Mouse (Mus musculus): Measurements from ENCODE around the gene Ankdd1b.
A peak's percentile ranks its signal among the peaks of the same experiment; 100 is the strongest.

Gene Ankdd1b

DNA sequence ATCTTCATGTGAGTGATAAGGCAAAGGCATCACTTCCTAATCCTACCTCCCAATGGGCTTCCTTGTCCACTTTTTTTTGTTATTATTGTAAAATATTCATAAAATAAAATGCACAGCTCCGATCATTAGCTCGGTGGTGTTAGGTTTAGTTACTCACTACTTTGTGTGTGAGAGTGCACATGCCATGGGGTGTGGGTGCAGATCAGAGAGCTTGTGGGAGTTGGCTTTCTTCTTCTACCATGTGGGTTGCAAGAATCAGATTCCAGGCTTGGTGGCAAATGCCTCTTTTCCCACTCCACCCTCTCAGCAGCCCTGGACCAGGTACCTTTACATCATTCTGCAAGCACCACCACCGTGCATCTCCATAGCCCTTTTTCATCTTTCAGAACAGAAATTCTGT lies 18.4 kb downstream of the Ankdd1b start:
- no peak for DNase-seq

DNA sequence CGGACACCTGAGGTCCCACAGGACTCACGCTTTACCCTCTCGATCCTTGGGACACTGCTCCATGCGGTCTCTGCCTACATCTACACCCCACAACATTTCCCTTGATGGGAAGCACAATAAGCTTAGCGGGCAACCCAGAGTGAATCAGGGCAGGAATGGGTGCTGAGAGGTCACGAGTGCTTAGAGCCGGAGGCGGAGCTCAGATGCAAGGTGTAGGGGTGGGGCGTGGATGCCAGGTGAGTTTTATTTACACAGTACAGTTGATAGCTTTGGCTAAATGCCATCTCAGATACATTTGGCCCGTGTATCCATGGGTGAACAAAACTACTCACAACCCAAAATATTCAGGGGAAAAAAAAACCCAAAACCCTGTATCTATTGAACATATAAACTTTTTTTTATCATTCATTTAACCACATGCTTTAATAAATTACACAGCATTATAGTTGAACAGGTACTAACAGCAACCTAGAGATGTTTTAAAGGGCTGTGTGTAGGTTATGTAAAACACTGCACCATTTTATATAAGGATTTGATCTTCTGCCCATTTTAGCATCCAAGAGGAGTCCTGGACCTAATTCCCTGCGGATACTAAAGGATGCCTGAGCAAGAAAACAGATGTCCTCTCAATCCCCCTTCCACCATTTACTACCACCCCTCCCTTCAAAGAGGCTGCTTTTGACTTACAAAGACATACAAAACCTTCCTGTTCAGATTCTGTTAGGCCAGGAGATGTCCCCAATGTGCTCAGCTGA lies 19.4 kb downstream of the Ankdd1b start:
- DNase-seq, result no peak

DNA sequence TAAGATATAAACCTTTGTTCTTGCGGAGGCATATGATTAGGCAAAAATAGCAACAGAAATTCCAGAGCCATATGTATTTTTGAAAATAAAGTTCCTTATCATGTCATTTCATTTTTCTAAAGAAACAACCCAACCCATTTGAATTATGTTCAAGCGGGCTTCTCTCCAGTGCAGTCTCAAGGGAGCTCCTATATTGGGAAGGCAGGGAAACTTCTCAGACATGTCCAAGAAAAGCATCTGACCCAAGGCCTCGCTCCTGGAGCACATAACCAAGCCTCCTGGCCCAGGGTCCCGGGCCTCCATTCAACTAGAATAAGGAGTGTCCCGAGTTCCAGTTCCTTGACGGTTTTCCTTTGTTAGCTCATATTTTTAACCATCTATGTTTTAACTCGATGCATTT lies 20.1 kb downstream of the Ankdd1b start:
- no peak for DNase-seq

DNA sequence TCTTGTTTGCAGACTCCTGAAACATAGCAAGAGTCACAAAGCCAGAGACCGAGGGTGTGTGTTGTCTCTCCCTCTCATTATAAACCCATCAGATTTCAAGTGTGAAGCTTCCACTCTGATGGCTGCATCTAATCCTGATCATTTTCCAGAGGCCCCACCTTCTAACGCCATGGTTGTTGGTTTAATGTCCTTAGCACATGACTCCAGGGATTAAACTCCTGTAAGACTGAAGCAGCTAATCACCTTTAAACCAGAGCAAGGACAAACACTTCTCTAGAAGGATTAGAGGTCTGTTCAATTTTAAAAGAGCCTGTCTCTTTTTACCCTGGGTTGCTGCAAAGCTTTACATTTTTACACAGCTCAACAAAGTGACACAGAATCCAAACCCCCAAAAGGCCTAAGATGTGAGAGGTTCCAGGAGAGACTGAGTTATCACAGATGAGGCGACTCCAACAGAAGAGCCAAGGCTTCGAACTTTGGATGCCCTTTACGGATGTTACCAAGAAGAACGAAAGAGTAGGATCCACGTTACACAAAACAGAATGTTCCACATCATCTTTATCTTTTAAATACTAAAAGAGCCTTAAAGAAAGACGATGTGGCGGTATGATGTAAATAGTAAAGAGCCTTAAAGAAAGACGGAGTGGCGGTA lies 20.7 kb downstream of the Ankdd1b start:
- no peak for DNase-seq

DNA sequence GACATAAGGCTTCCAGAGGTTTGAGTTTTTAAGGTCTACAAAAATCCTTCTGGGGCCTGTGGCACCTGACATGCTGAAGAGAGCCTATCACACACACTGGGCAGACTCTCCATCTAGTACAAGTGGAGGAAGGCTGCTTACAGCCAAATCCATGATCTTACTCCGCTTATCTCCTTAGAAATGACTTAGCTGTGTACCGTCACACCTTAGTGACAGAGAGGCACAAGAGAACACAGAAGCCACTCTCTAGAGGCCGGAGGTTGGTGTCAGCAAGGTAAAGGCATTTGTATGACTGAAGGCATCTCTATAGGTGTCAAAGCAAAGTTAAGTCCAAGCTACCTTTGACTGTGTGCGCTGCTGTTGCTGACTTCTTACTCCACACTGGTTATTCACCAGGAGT lies 30.6 kb downstream of the Ankdd1b start:
- no peak for DNase-seq

DNA sequence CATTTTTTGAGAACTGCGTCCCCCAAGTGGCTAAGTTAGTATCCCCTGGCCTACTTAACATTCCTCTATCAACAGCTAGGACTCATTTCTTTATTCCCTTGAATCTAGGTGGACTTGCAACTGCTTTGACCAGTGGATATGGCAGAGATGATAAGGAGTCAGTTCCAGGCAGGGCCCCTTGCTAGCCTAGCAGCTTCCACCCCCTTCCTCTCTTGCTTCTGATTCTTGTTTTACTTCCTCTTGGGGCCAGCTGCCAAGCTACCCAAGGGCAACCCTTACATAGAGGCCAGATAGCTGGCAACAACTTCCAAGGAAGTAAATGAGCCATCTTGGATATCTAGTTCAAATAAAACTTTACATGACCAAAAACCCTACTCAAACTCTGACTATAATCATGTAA lies 34.1 kb downstream of the Ankdd1b start:
- DNase-seq, result no peak

DNA sequence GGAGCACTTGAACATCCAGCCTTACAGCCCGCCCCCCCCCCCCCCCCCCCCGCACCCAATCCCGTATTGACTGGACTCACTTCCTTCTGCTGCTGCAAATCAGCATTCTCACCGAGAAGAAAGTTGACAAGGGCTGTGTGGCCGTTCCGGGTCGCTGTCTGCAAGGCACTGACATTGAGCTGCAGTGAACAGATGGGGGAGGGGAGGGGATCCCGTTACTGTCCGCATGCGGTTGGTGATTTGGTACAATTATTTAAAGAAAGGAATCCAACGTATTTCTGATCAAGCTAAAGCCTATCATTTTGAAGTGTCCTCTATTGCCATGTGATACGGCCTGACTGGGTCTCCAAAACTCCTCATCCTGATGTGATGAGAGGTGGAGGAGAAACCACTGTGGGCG lies 35.2 kb downstream of the Ankdd1b start:
- no peak for DNase-seq

DNA sequence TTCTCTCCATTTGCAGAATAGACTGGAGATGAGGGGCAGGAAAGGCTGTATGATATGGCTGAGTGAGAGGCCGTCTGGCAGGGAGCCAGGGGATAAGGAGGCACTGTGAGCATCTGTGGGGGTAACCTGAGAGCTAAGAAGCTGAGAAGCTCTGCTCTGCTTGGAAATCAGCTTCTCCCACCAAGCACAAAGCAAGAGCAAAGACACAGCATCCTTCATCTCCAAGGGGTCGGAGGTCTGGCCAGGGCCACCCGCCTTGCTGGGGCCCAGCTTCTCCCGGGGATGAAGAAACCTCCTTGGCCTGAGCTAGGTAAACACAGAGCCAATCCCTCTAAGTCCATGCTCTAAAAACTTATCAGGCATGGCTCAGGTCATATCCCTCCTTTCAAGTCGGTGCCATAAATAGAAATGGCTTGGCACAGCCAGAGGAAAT lies 36.1 kb downstream of the Ankdd1b start:
- no peak for DNase-seq

DNA sequence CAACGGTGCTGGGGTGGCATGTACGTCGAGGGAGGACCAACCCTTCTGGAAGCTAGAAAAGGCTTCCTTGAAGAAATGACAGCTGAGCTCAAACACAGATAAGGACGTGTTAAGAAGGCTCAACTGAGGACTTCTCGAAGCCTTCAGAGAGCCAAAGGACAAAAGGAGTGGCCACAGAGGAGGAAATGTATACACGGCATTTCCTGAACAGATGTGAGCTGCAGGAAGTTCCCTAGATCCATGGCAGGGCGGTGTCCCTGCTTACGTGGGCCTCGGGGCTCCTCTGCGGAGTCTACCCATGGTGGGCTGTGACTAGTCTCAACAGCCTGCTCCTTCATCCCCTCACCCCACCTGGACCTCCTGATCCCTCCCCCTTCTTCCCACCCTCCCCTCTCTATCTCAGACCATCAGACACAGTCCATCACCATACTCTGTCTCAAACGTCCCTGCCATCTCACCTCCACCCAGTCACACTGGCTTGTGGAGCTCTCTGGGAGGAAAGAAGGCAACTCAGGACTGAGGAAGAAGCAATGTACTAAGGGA lies 37.3 kb downstream of the Ankdd1b start:
- no peak for DNase-seq

DNA sequence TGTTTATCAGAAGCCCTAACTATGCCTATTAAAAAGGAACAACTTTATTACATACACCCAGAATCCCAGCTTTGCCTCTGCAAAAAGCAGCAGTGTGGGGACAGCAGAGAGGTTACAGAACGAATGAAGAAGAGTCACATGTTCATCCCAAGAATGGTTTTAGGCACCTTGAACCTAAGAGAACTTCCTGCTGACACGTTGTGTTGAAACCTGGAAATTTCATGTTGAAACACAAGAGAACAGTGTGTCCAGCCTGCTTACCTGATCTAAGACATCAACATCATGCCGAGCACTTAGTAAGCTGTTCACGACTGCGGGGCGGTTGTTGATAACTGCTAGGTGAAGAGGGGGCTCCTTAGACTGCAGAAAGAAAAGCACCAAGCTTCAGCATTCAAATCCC lies 38.0 kb downstream of the Ankdd1b start:
- DNase-seq, result no peak

DNA sequence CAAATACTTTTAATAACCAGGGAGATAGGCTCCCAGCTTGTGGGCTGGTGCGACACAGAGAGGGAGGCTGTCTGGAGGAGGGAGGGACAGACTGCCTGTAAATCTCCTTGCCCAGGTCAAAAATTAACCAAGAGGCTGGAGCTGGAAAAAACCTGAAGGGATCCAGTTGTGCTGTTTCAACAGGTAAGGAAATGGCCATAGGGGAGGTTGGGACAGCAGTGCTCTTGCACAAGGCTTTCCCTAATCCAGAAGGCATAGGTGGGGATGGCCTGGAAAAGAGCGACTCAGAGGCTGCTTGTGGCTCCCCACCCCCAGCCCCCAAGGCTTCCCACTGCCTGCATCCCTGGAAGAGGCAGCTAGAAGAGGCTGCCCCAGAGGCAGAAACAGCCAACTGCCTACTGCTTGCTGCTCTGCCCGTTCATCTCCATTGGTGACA lies 38.6 kb downstream of the Ankdd1b start:
- DNase-seq, result no peak

DNA sequence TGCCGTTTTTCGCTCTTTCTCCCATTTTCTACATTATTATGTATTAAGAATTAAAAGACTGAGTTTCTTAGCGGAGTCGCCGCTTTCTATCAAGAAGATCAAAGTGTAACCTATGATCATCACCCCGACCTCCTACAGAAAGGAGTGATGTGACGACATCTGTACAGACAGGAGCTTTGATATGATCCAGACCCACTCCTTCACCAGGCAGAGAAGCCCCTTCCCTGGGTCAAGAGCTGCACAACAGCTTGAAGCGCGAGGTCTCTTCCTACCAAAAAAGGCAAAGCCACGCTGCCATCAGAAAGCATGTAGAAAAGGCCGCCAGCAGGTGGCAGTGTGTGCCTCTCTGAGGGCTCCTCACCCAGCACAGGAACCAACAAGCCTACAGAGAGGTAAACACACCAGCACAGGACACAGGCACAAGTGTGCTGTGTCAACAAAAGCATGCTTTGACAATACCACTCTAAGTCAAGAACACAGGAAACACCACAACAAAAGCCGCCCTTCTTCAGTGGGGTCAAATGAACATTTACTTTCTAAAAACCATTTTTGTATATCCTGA lies 39.3 kb downstream of the Ankdd1b start:
- DNase-seq, result peak; percentile 71

DNA sequence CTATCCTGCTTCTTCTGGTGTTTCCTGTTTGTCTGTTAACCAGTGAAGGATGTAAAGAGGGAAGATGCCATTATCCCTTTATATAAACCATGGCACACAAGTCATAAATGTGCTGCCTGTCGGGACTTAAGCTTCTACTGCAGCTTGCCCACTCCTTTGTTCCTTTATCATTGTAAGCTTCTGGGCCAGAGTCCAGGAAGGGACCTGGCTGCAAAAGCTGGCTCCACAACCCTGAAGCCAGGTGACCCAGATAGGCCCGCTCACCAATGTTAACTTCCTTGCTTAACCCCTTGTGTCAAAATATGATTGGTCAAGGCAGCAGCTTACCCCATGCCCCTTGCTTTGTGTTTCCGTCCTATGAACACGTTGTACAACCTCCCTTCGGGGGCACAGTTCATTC lies 42.5 kb downstream of the Ankdd1b start:
- DNase-seq, result no peak

DNA sequence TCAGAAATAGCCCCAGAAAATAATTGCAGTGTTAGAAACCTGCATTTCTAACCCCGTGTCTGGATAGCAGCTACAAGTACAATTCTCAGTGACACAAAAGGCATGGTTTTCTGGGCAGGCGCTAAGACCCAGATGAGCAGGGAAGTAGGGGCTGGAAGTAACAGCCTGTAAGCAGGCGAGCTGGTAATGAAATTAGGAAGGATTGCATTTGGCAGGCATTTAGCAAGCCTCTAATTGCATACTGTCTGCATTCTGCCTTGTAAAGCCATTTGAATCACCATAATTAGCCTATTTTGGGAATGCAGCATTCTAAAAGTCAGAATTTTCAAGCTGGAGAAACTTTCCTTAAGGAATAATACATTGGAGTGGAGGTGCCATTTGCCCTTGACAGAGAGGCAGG lies 45.0 kb downstream of the Ankdd1b start:
- DNase-seq, result no peak

DNA sequence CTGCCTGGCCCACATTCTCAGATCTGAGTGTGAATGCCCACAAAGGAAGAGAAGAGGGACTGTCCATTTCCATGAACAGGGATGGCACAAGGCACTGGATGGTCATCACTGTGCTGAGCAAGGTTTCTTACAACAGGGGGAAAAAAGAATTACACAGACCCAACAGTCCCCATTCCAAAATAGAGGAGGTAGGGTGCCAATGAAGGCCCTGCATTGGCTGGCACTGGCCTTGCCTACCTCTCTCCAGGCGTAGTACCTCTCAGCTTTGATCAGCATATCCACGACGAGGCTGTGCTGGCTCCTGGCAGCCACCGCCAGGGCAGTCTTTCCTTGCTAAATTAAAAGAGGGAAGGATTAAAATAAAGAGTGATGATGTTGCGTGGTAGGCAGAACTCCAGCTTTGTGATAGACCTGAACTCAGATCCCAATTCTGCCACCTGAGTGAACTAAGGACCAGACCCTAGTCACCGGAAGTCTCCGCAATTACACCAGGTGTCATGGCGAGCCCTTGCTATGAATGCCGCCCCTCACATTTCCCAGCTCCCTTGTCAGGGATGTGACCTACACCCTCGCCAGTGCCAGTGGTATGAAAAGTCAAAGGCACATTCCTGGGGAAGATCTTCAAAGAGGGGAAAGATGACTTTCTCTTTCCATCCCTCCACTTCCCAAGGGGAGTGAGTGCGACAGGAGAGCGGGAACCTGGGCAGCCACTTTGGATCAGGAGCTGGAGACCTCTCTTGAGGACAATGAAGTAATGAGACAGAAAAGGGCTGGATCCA lies 46.3 kb downstream of the Ankdd1b start:
- DNase-seq, result no peak

DNA sequence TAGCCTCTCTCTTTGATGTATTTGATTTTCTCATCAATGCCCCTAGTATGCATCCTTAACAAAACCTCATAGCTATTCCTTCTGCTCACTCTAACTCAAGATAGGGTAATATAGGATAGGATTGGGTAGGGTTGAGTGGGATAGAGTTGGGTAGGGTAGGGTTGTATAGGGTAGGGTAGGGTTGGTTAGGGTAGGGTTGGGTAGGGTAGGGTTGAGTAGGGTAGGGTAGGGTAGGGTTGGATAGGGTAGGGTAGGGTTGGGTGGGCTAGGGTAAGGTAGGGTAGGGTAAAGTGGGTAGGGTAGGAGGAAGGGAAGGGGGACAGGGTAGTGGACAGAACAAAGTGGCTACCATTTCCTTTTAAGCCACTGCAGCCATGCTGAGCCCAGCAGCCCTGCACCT lies 49.8 kb downstream of the Ankdd1b start:
- no peak for DNase-seq

DNA sequence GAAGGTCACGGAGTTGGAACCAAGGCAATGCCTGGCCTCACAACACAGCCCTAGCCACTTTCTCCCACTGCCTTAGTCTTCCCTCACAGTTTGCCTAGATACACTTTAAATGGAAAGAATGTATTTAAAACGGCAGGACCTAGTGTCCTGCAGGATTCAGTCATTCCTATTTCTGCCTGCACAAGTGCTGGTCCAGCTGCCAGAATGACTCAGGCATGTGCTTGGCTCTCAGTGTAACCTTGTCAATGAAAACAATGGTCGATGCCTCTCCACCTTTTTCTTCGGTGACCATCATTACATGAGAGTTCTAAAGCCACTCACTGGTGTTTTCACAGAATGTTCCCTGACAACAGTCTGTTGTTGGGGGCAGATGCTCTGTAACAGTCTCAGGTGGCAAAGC lies 52.5 kb downstream of the Ankdd1b start:
- no peak for DNase-seq

DNA sequence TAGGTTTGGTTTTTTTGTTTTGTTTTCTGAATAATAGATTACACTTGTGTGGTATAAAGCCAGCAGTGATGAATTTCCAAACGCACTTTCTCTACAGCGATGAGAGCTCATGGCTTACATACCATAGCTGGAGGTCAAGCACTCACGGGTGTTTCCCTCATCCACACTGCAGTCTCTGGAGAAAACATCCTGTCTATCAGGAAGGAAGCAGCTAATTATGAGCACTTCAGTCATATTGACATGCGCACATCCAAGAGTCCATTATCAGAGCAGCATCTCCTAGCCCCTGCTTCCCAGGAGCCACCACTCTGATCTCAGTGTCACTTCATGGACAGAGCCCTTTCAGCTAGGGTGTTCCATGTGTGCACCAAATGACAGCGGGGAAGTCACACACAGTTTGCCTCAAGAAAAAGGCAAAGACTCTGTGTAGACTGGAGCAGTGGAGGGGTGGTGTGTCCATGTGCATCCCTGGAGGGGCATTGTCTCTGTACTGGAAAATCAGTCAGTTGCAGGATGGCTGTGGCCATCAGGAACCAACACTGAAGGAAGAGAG lies 53.7 kb downstream of the Ankdd1b start:
- no peak for DNase-seq

DNA sequence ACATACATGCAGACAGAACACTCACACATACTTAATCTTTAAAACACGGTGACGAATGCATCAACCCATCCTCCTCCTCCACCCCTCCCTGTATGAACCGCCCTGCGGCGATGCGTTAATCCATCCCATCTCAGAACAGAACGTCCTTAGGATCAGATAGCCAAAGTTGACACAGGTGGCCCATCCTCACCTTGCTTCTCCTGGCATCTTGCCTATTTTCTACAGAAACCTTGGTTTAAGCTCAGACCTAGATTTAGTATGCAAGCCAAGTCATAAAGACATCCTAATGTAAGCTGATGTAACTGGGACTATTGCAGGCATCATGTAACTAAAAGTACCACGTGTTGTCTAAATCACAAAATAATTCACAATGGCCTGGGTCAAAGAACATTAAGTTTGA lies 54.6 kb downstream of the Ankdd1b start:
- DNase-seq, result no peak

DNA sequence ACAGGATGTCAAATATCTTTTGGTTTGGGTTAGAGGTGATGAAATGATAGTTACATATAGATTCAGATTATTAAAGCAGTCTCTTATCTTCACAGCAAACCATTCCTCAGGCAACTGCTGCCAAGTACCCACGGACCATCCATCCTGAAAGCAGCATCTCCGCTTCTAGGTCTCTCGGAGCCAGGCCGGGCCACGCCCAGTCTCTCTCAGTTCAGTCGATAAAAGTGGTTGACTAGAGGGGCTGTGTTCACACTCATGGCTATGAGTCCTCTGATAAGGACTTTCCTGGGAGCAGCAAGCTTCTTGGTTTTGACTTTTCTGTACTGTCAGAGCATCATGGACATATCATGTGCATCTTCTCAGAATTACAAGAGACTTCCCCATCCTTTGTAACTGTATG lies 56.6 kb downstream of the Ankdd1b start:
- DNase-seq, result no peak

DNA sequence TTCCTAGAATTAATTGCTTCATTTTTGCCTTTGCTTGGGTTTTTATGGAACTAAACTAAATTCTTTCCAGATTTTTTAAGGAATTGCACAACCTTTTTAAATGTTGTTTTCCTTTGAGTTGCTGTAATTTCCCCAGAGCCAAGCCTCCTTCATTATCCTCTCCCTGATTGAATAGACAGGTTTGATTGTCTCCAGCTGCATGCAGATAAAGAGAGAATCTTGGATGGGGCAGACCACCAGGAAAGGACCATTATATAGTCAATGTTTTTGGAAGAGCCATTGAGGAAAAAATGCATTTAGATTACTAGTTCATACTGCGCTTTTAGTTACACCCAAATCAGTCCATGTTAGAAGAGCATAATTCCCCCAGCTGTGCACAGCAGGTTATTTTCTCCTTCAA lies 62.2 kb downstream of the Ankdd1b start:
- DNase-seq, result no peak

DNA sequence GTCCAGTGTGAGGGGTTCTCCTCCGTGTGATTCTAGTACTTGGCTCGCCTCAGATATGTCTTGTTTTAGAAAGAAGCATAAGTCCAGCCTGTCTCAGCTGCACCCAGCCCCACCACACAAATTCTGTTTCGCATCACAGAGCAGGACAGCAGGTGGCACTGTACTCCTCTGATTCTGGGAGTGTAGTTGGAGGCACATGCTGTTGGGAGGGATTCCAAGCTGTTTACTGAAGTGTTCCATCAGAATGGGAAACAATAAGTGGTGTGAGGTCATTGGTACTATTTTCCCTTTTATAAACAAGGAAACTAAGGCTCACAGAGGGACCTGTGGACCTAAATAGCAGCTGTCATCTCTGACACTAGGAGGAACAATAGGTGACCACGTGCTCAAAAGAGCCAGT lies 64.0 kb downstream of the Ankdd1b start:
- DNase-seq, result no peak

DNA sequence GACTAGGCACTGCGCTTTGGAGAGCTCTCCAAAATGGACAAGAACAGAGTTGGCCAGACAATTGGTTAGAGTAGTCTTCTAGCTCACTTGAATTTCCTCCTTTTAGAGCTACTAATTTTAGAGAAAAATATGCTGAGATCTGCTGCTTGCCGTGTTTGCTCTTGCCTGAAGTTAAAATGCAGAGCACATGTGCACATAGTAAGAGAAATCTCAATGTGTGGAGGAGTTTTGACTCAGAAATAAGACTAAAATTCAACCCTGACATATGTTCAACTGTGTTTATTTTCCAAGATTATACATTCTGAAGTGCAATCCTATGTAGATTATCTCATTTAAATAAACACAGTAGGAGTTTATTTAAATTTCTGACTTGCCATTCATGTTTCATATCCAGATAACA lies 65.5 kb downstream of the Ankdd1b start:
- DNase-seq, result no peak

Data from cerebellum, adult 11 months (tissue).